Mouse (Mus musculus) bone marrow, adult 2 months (tissue): ENCODE results near the gene Nup93. TPM values are rescaled to one million over a fixed set of nuclear protein-coding genes. Genes with fewer than 3 reads are reported as not detected.

Experiments
- H3K27ac ChIP-seq: fragments of 200-500 bp; 2 replicates; pipeline ENCODE4 v1.5.1; 2012; ENCODE audit warnings: low read depth, mild to moderate bottlenecking, control low read depth, inconsistent platforms, low read length; ENCODE audit not compliant: control insufficient read depth, poor library complexity, insufficient read depth
- H3K4me1 ChIP-seq: fragments of 200-500 bp; 2 replicates; pipeline ENCODE4 v1.6.1; 2011; ENCODE audit warnings: low read length; ENCODE audit not compliant: control insufficient read depth, insufficient read depth
- H3K4me3 ChIP-seq: fragments of 200-500 bp; replicated peaks from 2 replicates; pipeline ENCODE3; 2011; ENCODE audit warnings: mild to moderate bottlenecking, low read depth, low read length, control low read depth; ENCODE audit not compliant: control insufficient read depth
- CTCF ChIP-seq: fragments of 200-500 bp; IDR thresholded peaks from 2 replicates; pipeline ENCODE4 v1.5.1; 2011; ENCODE audit warnings: low read length, control low read depth; ENCODE audit not compliant: control insufficient read depth, insufficient read depth
- POLR2A ChIP-seq: fragments of 200-500 bp; IDR thresholded peaks from 2 replicates; pipeline ENCODE4 v1.6.1; 2011; ENCODE audit warnings: low read depth, mild to moderate bottlenecking, control low read depth, low read length, borderline replicate concordance; ENCODE audit not compliant: control insufficient read depth
- WGBS: fragments of 180-500 bp; shearing (Covaris S2); methylation state at CpG from one replicate; pipeline ENCODE4 v1.1.7; 2018; 5-methylcytosine and 5-hydroxymethylcytosine counted together
- polyA plus RNA-seq: library from polyadenylated mRNA; stranded (reverse); fragments of >200 nt; gene quantifications from 2 replicates; pipeline ENCODE4 v1.2.4, GENCODE M21; 2011; ENCODE audit warnings: low replicate concordance; ENCODE audit not compliant: missing spikeins, insufficient read depth, insufficient read length

The Nup93 gene
- polyA plus RNA-seq, 1 experiment = 21.3 TPM

- TF ChIP-seq POLR2A (no peak), CTCF (no peak)
- Histone ChIP-seq H3K4me1 (no peaks in the 10 kb centered on the region; the same call in 1 of the 2 replicates), H3K27ac (no peak overlapping the region), H3K4me3 (no peak overlapping the region)
- 78% methylated on average over 7 of the region's 7 CpGs for WGBS
Observed at GRCm38 (mm10) chr8:94194591-94195223, 19.7 kb upstream of the Nup93 start.

GRCm38 (mm10) chr8:94199202-94199869 is 15.0 kb upstream of the Nup93 start:
- Histone ChIP-seq H3K4me1 (no peaks in the 10 kb centered on the region), H3K27ac (no peak overlapping the region), H3K4me3 (no peak overlapping the region)
- TF ChIP-seq POLR2A (no peak), CTCF (peak; percentile 24; the same call in 1 of the 2 replicates)
- 45% methylated on average over 10 of the region's 10 CpGs for WGBS

- no peak overlapping the region for H3K4me3 ChIP-seq
- H3K4me1 ChIP-seq = no peaks in the 10 kb centered on the region
- TF ChIP-seq POLR2A = no peak
- TF ChIP-seq CTCF = no peak
- WGBS = 67% methylated on average over 3 of the region's 3 CpGs
- H3K27ac ChIP-seq = no peak overlapping the region
Observed at GRCm38 (mm10) chr8:94204043-94204442, 10.3 kb upstream of the Nup93 start.

DNA sequence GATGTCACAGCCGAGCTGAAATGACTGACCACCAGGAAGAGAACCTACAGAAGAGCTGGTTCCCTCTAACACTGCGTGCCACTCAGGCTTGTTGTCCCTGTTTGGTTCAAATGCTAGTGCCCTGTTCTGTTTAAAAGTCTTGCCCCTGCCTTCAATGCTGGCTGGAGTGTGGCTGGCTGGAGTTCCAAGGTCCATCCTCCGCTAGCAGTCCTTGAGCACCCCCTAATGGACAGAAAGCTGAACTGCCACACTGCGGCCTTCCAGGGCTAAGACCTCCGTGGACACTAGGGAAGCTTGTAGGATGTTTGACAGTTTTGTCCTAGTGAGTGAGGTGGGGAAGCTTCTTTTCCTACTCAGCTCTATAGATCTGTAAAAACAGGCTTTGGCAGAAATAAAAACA is 8.6 kb upstream of the Nup93 start:
- H3K4me3 ChIP-seq = no peak overlapping the region
- TF ChIP-seq POLR2A (no peak), CTCF (peak; percentile 86)
- H3K4me1 ChIP-seq = no peaks in the 10 kb centered on the region
- H3K27ac ChIP-seq = no peak overlapping the region
- WGBS = 25% methylated on average over 5 of the region's 5 CpGs

DNA sequence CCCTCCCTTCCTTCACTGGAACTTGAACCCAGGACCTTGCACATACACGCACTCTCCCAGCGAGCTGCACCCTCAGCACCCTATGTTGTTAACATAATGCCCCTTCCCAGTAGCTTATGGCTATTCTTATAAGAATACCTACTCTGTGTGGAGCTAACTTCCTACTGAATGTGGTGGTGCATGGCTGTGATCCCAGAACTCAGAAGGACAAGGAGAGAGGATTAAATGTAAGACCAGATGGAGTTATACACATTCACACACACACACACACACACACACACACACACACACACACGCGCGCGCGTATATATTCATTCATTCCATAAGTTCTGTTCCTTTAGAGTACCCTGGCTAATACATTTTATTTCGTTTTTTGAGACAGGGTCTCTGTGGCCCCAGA is 8.1 kb upstream of the Nup93 start:
- Histone ChIP-seq H3K27ac (no peak overlapping the region), H3K4me1 (no peaks in the 10 kb centered on the region), H3K4me3 (no peak overlapping the region)
- TF ChIP-seq POLR2A (no peak), CTCF (no peak)
- 84% methylated on average over 8 of the region's 8 CpGs for WGBS

DNA sequence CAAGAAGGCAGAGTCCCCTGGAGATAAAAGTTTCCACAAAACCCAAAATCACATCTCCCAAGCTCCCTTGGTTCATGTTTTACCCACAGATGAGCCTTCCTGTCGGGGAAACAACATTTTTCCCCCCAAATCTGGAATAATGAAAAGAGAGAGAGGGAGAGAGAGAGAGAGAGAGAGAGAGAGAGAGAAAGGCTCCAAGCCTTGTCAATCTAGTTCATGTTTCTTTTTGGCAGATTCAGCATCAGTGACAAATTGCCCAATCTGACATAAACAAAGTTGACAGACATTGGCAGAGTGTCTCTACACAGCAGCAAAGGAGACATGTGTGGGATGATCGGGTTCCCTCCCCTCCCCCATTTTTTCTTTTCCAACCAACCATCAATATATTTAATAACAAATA is 6.9 kb upstream of the Nup93 start:
- 63% methylated on average over 2 of the region's 2 CpGs for WGBS
- TF ChIP-seq CTCF (no peak), POLR2A (no peak)
- no peak overlapping the region for H3K4me3 ChIP-seq
- no peaks in the 10 kb centered on the region for H3K4me1 ChIP-seq
- no peak overlapping the region for H3K27ac ChIP-seq

DNA sequence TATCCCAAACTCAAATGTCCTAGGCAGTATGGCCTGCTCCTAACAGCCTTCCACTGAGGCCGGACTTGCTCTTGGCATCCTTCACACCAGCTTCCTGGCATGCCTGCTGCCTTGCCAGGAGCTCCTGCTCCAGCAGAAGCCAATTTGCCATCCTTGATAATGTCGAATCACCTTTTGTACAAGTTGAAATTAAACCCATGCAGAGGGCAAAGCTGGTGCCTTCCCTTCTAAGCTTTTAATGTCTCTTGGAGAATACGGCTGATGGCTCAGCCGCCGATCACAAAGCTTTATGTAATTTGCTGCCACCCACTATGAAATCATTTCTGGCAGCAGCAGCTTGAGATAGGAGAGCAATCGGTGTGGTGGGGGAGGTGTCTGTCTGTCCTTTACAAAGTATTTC is 4.7 kb upstream of the Nup93 start:
- peaks cover 2% of the 10 kb centered on the region; the same call in 1 of the 2 replicates for H3K4me1 ChIP-seq
- H3K4me3 ChIP-seq = no peak overlapping the region
- WGBS = 73% methylated on average over 6 of the region's 6 CpGs
- TF ChIP-seq POLR2A (no peak), CTCF (no peak)
- H3K27ac ChIP-seq = no peak overlapping the region

DNA sequence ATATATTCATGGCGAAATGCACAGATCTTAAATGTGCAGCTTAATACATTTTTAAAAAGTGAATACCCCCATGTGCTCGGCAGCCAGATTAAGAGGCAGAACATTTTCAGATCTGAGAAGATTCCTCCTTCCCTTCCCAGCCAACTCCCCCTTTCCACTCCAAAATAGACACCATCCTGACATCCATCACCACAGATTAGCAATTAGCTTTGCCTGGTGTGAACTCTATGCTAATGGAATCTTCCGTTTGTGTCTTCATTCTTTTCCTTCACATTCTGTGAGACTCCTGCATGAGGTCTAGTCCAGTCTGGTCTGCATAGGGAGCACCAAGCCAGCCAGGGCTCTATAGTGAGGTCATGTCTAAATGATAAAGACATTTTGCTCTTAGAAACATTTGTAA is 4.1 kb upstream of the Nup93 start:
- Histone ChIP-seq H3K4me3 (no peak overlapping the region), H3K27ac (no peak overlapping the region), H3K4me1 (peaks cover 2% of the 10 kb centered on the region; the same call in 1 of the 2 replicates)
- TF ChIP-seq CTCF (no peak), POLR2A (no peak)
- WGBS = 64% methylated on average over 3 of the region's 3 CpGs

- H3K4me3 ChIP-seq = peak overlapping the region; percentile 67
- TF ChIP-seq POLR2A = no peak
- no peak for TF ChIP-seq CTCF
- 52% methylated on average over 6 of the region's 6 CpGs for WGBS
Observed at GRCm38 (mm10) chr8:94213819-94214218, 545 bp upstream of the Nup93 start.

More at GRCm38 (mm10) chr8:94213819-94214218, 545 bp upstream of the Nup93 start:
- Histone ChIP-seq H3K27ac (no peak overlapping the region), H3K4me1 (peaks cover 2% of the 10 kb centered on the region; the same call in 1 of the 2 replicates)
